Mouse (Mus musculus) intestine, postnatal 0 days (tissue): ENCODE results near the gene Bub1b. TPM values are rescaled to one million over a fixed set of nuclear protein-coding genes. Genes with fewer than 3 reads are reported as not detected.
"Not testable (repeated sequence)": the region's sequence is repeated elsewhere in the genome, so short reads cannot be mapped to it uniquely, and the experiment has no call there.

Experiments used
- ATAC-seq: fragments of 200-750 bp; cut with Nextera tagmentation; 2 replicates; pipeline ENCODE4 v1.8.0; 2017; ENCODE audit warnings: mild to moderate bottlenecking, moderate TSS enrichment, moderate library complexity
- H3K27ac ChIP-seq: fragments of 300-500 bp; sonication (generic); 2 replicates; pipeline ENCODE4 v1.5.1; 2014; ENCODE audit warnings: mild to moderate bottlenecking, low read depth, low read length, moderate library complexity
- H3K27me3 ChIP-seq: fragments of 300-500 bp; sonication (generic); replicated peaks from 2 replicates; pipeline ENCODE4 v1.6.1; 2014; ENCODE audit warnings: low read length, mixed read lengths; ENCODE audit not compliant: control insufficient read depth, insufficient read depth
- H3K36me3 ChIP-seq: fragments of 300-500 bp; sonication (generic); 2 replicates; pipeline ENCODE4 v1.6.1; 2014; ENCODE audit warnings: mild to moderate bottlenecking, moderate library complexity; ENCODE audit not compliant: control insufficient read depth, insufficient read depth
- H3K4me1 ChIP-seq: fragments of 300-500 bp; sonication (generic); replicated peaks from 2 replicates; pipeline ENCODE4 v1.6.1; 2014; ENCODE audit warnings: antibody characterized with exemption, low read length, mixed read lengths; ENCODE audit not compliant: control insufficient read depth, insufficient read depth
- H3K4me2 ChIP-seq: fragments of 300-500 bp; sonication (generic); replicated peaks from 2 replicates; pipeline ENCODE4 v1.6.1; 2014; ENCODE audit warnings: low read depth, mild to moderate bottlenecking, moderate library complexity
- H3K4me3 ChIP-seq: fragments of 300-500 bp; sonication (generic); 2 replicates; pipeline ENCODE4 v1.5.1; 2014; ENCODE audit warnings: low read depth, low read length
- H3K9ac ChIP-seq: fragments of 300-500 bp; sonication (generic); 2 replicates; pipeline ENCODE4 v1.6.1; 2014; ENCODE audit warnings: mild to moderate bottlenecking, low read depth, low read length
- H3K9me3 ChIP-seq: fragments of 300-500 bp; sonication (generic); 2 replicates; pipeline ENCODE4 v1.6.1; 2016; ENCODE audit warnings: mixed run types; ENCODE audit not compliant: control insufficient read depth
- CTCF ChIP-seq: sonication (generic); IDR thresholded peaks from 2 replicates; pipeline ENCODE4 v1.5.1; 2016; ENCODE audit warnings: low read depth, mild to moderate bottlenecking, control low read depth, antibody characterized with exemption, moderate library complexity
- WGBS: fragments of 180-500 bp; shearing (Covaris S2); extraction: QIAGEN DNeasy Blood & Tissue Kit; methylation state at CpG from one replicate; pipeline ENCODE4 v1.1.7; 2014; 5-methylcytosine and 5-hydroxymethylcytosine counted together
- polyA plus RNA-seq: library from polyadenylated mRNA; unstranded; fragments of >200 nt; fragmentation: Nextera tagmentation; extraction: Ambion mirVana; gene quantifications from 2 replicates; pipeline ENCODE4 v1.2.1, GENCODE M21; 2015

The Bub1b gene
- polyA plus RNA-seq, 1 experiment from 2014 or later, result 9.9 TPM

GRCm38 (mm10) chr2:118646665-118647064 lies 48.7 kb downstream of the Bub1b start:
- 80% methylated on average over 5 of the region's 5 CpGs for WGBS
- Histone ChIP-seq H3K9me3 (no peaks in the 10 kb centered on the region), H3K27ac (no peak overlapping the region), H3K36me3 (0 out of 2 replicates have a peak, but pooled peaks cover 6% of the 10 kb centered on the region), H3K4me1 (no peaks in the 10 kb centered on the region), H3K27me3 (no peaks in the 10 kb centered on the region), H3K4me2 (no peak overlapping the region), H3K4me3 (no peak overlapping the region), H3K9ac (no peak overlapping the region)
- no peak for TF ChIP-seq CTCF
- ATAC-seq, result no peak

- not testable (repeated sequence) for H3K36me3 ChIP-seq, H3K4me1 ChIP-seq, H3K27ac ChIP-seq, H3K9me3 ChIP-seq, H3K9ac ChIP-seq, H3K4me2 ChIP-seq, H3K27me3 ChIP-seq, ATAC-seq, H3K4me3 ChIP-seq
- WGBS, result 38% methylated on average over 1 of the region's 2 CpGs
These were observed 52.7 kb downstream of the Bub1b start for GRCm38 (mm10) chr2:118650697-118651096.

- no peaks in the 10 kb centered on the region for H3K36me3 ChIP-seq
- no peak overlapping the region for H3K9ac ChIP-seq
- 7% methylated on average over 3 of the region's 3 CpGs for WGBS
- H3K27ac ChIP-seq, result peak overlapping the region; percentile 74
- no peaks in the 10 kb centered on the region for H3K9me3 ChIP-seq
- H3K27me3 ChIP-seq, result no peaks in the 10 kb centered on the region
- TF ChIP-seq CTCF, result no peak
- H3K4me1 ChIP-seq, result peaks cover 23% of the 10 kb centered on the region
- H3K4me2 ChIP-seq, result 0 out of 2 replicates have a peak overlapping the region, but pooled peaks have one; percentile 0
- peak; percentile 72 for ATAC-seq
- H3K4me3 ChIP-seq, result no peak overlapping the region
These were observed 58.8 kb downstream of the Bub1b start for GRCm38 (mm10) chr2:118656688-118657281.

GRCm38 (mm10) chr2:118658457-118658856 lies 60.4 kb downstream of the Bub1b start:
- Histone ChIP-seq H3K9ac (no peak overlapping the region), H3K27me3 (no peaks in the 10 kb centered on the region), H3K4me1 (peaks cover 25% of the 10 kb centered on the region), H3K4me3 (no peak overlapping the region), H3K9me3 (no peaks in the 10 kb centered on the region), H3K36me3 (no peaks in the 10 kb centered on the region), H3K27ac (no peak overlapping the region), H3K4me2 (no peak overlapping the region)
- peak; percentile 78 for ATAC-seq
- 17% methylated on average over 4 of the region's 4 CpGs for WGBS
- TF ChIP-seq CTCF, result no peak

GRCm38 (mm10) chr2:118659077-118659476 lies 61.1 kb downstream of the Bub1b start:
- Histone ChIP-seq H3K4me2 (no peak overlapping the region), H3K27me3 (no peaks in the 10 kb centered on the region), H3K4me1 (peaks cover 27% of the 10 kb centered on the region), H3K36me3 (no peaks in the 10 kb centered on the region), H3K9me3 (no peaks in the 10 kb centered on the region), H3K4me3 (no peak overlapping the region), H3K9ac (no peak overlapping the region), H3K27ac (no peak overlapping the region)
- 39% methylated on average over 1 of the region's 1 CpGs for WGBS
- no peak for ATAC-seq
- no peak for TF ChIP-seq CTCF

- no peaks in the 10 kb centered on the region for H3K36me3 ChIP-seq
- no peak overlapping the region for H3K9ac ChIP-seq
- TF ChIP-seq CTCF, result no peak
- peak overlapping the region; percentile 63 for H3K4me2 ChIP-seq
- H3K4me1 ChIP-seq, result peaks cover 27% of the 10 kb centered on the region
- no peak for ATAC-seq
- no peaks in the 10 kb centered on the region for H3K9me3 ChIP-seq
- 66% methylated on average over 12 of the region's 12 CpGs for WGBS
- H3K27me3 ChIP-seq, result no peaks in the 10 kb centered on the region
- H3K4me3 ChIP-seq, result no peak overlapping the region
- H3K27ac ChIP-seq, result no peak overlapping the region
These were observed 61.5 kb downstream of the Bub1b start for GRCm38 (mm10) chr2:118659493-118659892.
